Mouse (Mus musculus) cerebellum, adult 2 months (tissue): ENCODE measurements around the gene Irs2. TPM values are rescaled to one million over a fixed set of nuclear protein-coding genes. Genes with fewer than 3 reads are reported as not detected.

Experiments used
- DNase-seq, 2 experiments: peaks; one replicate each; pipeline ENCODE4 v3.0.0; 2021
- H3K27ac ChIP-seq: fragments of 200-500 bp; 2 replicates; pipeline ENCODE4 v1.5.1; 2012; ENCODE audit warnings: low read length, control low read depth, inconsistent platforms; ENCODE audit not compliant: insufficient read depth
- H3K27me3 ChIP-seq: fragments of 200-500 bp; 2 replicates; pipeline ENCODE4 v1.6.1; 2012; ENCODE audit warnings: inconsistent platforms, mild to moderate bottlenecking, low read length, moderate library complexity; ENCODE audit not compliant: control insufficient read depth, insufficient read depth
- H3K4me1 ChIP-seq: fragments of 200-500 bp; 2 replicates; pipeline ENCODE4 v1.6.1; 2011; ENCODE audit warnings: low read length; ENCODE audit not compliant: control insufficient read depth, insufficient read depth
- H3K4me3 ChIP-seq: fragments of 200-500 bp; replicated peaks from 2 replicates; pipeline ENCODE3; 2011; ENCODE audit warnings: mild to moderate bottlenecking, low read depth, low read length, control low read depth; ENCODE audit not compliant: insufficient read depth
- CTCF ChIP-seq: fragments of 200-500 bp; IDR thresholded peaks from 2 replicates; pipeline ENCODE4 v1.5.1; 2011; ENCODE audit warnings: low read depth, mild to moderate bottlenecking, control low read depth, low read length, moderate library complexity, borderline replicate concordance; ENCODE audit not compliant: insufficient read depth
- POLR2A ChIP-seq: fragments of 200-500 bp; IDR thresholded peaks from 2 replicates; pipeline ENCODE4 v1.6.1; 2011; ENCODE audit warnings: low read length, control low read depth, borderline replicate concordance; ENCODE audit not compliant: insufficient read depth
- WGBS: fragments of 180-500 bp; shearing (Covaris S2); methylation state at CpG from one replicate; pipeline ENCODE4 v1.1.7; 2018; 5-methylcytosine and 5-hydroxymethylcytosine counted together
- polyA plus RNA-seq: library from polyadenylated mRNA; depleted of rRNA; stranded (reverse); fragments of >200 nt; gene quantifications from 2 replicates; pipeline ENCODE4 v1.2.3, GENCODE M21; 2012

The Irs2 gene
- polyA plus RNA-seq, 1 experiment: 26.2 TPM

DNA sequence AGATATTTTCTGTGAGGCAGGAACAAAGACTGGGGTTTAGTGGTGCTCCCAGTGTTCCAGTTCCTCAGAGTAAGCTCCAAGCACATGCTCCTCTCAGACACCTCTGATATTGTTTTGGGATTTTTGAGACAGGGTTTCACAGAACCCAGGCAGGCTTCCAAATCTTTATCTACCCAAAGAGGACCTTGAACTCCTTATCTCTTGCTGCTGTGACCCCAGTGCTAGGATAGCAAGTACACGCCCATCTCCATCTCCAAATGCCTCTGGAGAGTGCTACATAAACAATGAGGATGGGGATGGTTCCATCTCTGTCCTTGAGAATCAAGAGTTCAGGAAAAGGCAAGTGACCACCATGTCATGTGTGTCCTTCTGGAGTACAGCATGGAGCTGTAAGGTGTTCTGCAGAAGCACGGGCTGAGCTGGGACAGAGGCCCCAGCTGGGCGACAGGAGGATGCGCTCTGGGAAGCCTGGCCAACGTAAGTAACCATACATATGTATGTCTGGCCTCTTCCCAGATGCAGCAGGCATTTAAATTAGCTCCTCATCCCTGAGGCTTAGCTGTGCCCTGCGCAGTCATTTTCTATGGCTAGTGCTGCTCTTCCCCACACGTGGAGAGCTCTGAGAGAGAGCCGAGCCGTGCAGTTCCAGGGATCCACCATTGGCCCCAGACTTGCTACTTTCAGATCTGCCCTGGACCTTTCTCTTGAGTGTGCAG, 34.8 kb upstream of the Irs2 start:
- TF ChIP-seq POLR2A (no peak), CTCF (no peak)
- H3K27ac ChIP-seq: no peak overlapping the region
- DNase-seq: no peak
- H3K27me3 ChIP-seq: no peaks in the 10 kb centered on the region
- 43% methylated on average over 9 of the region's 9 CpGs for WGBS
- H3K4me1 ChIP-seq: no peaks in the 10 kb centered on the region
- H3K4me3 ChIP-seq: no peak overlapping the region

DNA sequence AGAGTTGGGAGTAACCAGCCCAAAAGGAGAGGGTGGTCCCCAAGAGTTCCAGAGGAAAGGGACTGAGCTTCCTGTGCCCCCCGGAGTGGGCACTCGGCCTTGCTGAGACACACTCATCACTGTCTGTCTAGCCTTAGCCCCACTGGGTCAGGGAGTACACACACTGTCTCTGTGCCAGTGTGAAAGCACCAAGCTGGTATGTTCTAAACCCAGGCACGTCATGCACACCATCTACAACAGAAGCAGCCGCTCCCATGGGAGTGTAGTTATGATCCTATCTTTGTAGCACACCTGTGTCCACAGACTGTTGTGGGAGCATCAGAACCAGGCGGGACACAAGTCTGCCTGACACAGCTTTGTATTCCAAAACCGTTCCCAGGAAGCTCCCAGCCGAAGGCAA, 31.8 kb upstream of the Irs2 start:
- no peaks in the 10 kb centered on the region for H3K4me1 ChIP-seq
- TF ChIP-seq POLR2A (no peak), CTCF (no peak)
- no peak overlapping the region for H3K27ac ChIP-seq
- no peak for DNase-seq
- no peak overlapping the region for H3K4me3 ChIP-seq
- WGBS: 76% methylated on average over 7 of the region's 7 CpGs
- no peaks in the 10 kb centered on the region for H3K27me3 ChIP-seq

DNA sequence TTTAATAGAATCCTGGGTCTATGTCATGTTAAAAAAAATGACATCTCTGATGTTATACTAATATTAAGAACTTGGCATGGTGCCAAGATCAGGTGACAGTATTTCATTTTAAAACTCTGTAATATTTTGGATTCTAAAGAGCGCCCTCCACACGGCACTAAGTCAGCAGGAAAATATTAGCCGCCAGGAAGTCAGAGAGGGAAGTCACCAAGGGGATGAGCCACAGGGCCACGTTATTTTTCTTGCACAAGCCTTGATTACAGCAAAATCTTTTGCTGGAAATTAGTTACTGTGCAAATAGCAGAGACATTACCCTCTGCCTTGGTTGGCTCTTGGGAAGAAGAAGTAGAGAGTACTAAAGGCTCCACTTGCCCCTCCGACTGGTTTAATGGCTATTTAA, 30.5 kb upstream of the Irs2 start:
- no peak for TF ChIP-seq CTCF
- 71% methylated on average over 5 of the region's 5 CpGs for WGBS

DNA sequence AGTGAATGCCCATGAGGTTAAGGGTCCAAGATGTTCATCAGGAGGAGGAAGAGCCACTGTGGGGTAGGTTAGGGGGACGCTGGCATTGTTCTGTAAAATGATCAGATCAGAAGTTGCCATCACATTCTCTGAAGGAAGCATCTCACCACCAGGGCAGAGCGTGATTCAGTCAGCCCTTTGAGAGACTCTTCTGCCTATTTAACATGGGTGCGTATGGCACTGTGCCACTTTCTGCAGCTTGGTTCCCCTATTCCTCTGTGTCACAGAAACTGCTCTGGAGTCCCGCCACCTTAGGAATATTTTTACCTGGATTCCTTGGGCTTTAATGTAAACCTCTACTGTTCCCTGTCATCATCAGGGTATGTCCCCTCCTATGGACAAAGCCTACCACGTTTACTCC, 30.1 kb upstream of the Irs2 start:
- TF ChIP-seq CTCF (no peak), POLR2A (no peak)
- DNase-seq: no peak
- WGBS: 83% methylated on average over 5 of the region's 5 CpGs
- Histone ChIP-seq H3K27me3 (no peaks in the 10 kb centered on the region), H3K4me1 (no peaks in the 10 kb centered on the region), H3K27ac (no peak overlapping the region), H3K4me3 (no peak overlapping the region)

More for the DNA sequence above, 30.5 kb upstream of the Irs2 start:
- Histone ChIP-seq H3K27ac (no peak overlapping the region), H3K27me3 (no peaks in the 10 kb centered on the region), H3K4me3 (no peak overlapping the region), H3K4me1 (no peaks in the 10 kb centered on the region)
- DNase-seq: no peak

DNA sequence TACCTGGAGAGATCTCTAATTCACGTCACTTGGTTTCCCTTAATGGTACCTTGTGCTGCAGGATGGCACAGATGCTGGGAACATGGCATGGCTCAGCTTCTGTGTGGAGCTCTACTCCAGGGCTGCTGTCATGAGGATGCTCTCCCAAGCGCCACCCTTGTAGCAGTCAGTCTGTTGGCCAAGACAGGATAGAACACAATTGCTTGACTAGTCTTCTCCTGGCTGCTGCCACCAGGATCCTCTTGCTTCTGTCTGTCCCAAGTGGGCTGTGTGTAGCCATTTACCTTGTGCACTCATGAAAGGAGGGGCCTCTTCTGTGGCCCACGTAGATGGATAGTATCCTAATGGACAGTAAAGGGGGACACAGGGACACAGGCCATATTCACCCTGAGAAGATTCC, 28.5 kb upstream of the Irs2 start:
- no peaks in the 10 kb centered on the region for H3K4me1 ChIP-seq
- H3K27ac ChIP-seq: no peak overlapping the region
- H3K4me3 ChIP-seq: no peak overlapping the region
- no peak for TF ChIP-seq POLR2A
- no peak for TF ChIP-seq CTCF
- WGBS: 86% methylated on average over 3 of the region's 3 CpGs
- DNase-seq: no peak
- H3K27me3 ChIP-seq: no peaks in the 10 kb centered on the region

DNA sequence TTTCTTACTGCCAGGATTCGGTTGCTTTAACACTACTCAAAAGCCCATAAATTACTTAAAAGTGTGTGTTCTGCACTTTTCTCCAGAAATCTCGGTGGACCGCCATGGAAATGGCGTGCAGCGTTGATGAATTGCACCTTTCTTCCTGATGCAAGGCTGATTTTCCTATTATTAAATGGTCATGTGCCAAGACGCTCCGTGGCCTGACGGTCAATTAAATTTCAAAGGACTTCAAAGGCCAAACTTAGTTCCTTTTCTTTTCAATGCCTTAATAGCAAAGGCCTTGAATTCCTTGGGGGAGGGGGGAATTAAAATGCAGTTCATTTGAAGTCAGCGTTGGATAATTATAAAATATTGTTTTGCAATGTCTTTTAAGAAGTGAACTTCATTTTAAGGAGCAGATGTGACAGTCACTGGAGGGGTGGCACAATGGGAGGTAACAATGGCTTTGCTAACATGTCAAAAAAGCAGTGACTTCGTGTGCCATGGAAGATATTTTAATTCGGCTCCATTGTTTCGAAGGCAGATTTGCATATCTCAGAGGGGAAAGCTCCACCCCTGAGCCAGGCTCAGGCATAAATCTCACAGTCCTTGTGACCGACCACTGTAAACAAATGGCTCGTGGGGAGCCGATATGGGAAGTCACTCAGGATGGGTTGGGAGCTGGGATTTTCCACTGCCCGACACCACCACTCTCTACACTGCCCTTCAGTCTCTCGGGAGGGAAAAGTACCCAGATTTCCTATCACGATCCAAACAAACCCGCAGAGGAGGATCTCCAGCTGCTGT, 27.6 kb upstream of the Irs2 start:
- 33% methylated on average over 19 of the region's 19 CpGs for WGBS
- Histone ChIP-seq H3K4me3 (no peak overlapping the region), H3K27ac (no peak overlapping the region)

DNA sequence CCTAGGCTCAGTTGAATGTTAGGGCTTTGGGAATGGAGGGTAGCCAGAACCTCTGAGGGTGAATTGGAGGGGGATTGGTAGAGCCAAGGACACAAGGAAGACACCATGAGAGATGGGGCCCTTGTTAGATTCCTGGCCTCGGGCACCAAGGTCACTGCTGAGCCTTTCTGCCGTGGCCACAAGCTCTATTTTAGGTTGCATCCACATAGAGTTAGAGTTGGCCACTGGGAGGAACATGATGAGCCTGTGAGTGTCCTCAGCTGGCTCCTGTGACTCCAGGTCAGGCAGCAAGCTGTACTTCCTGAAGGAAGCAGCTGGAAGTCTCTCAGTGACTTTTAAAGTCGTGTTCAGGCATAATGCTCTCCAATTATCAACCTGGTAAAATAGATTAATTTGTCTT, 16.6 kb upstream of the Irs2 start:
- TF ChIP-seq POLR2A (no peak), CTCF (no peak)
- no peak overlapping the region for H3K27ac ChIP-seq
- WGBS: 60% methylated on average over 3 of the region's 3 CpGs
- no peak overlapping the region for H3K4me3 ChIP-seq
- no peak for DNase-seq
- H3K4me1 ChIP-seq: no peaks in the 10 kb centered on the region
- no peaks in the 10 kb centered on the region for H3K27me3 ChIP-seq

More for the DNA sequence above, 27.6 kb upstream of the Irs2 start:
- H3K4me1 ChIP-seq: no peaks in the 10 kb centered on the region
- no peak for DNase-seq
- no peak for TF ChIP-seq POLR2A
- no peak for TF ChIP-seq CTCF
- H3K27me3 ChIP-seq: no peaks in the 10 kb centered on the region

DNA sequence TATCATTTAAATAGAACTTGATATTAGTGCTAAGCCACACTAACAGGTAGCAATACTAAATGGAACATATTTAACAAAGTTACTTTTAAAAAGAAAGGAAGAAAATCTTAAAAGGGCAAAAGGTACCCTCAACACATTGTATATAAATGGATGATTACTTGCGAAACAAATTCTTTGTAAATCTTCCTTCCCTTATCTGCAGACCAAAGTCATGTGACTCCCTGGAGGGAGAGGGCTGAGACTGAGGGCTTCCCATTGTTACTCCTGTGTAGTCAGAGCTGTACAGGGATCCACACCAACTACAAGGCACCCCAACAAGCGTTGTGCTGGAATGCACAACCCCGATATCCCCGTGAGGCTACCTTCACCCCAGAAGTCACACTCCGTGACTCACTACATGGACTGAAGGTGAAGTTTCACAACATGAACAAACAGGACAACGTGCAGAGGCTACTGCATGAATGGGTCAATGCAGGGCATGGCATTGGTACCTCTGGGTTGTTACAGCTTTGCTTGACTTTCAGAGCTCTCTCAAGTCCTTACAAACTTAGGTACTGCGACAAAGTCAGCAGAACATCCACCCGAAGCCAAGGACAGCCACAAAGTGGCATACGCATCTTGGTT, 12.8 kb upstream of the Irs2 start:
- Histone ChIP-seq H3K27me3 (no peaks in the 10 kb centered on the region), H3K4me1 (no peaks in the 10 kb centered on the region), H3K4me3 (no peak overlapping the region), H3K27ac (no peak overlapping the region)
- 92% methylated on average over 9 of the region's 9 CpGs for WGBS
- no peak for DNase-seq
- no peak for TF ChIP-seq CTCF
- no peak for TF ChIP-seq POLR2A
